Mouse (Mus musculus) thymus, adult 2 months (tissue): ENCODE data around the gene Crybg1. TPM values are rescaled to one million over a fixed set of nuclear protein-coding genes. Genes with fewer than 3 reads are reported as not detected.
A peak's percentile ranks its signal among the peaks of the same experiment; 100 is the strongest.

Experiments used
- DNase-seq: peaks from one replicate; pipeline ENCODE4 v3.0.0; 2021
- H3K27ac ChIP-seq: fragments of 200-500 bp; 2 replicates; pipeline ENCODE4 v1.5.1; 2012; ENCODE audit warnings: low read length, control low read depth; ENCODE audit not compliant: control insufficient read depth, insufficient read depth
- H3K27me3 ChIP-seq: fragments of 200-500 bp; 2 replicates; pipeline ENCODE4 v1.6.1; 2012; ENCODE audit warnings: mild to moderate bottlenecking, low read length, moderate library complexity, mixed read lengths; ENCODE audit not compliant: control insufficient read depth, insufficient read depth
- H3K36me3 ChIP-seq: fragments of 200-500 bp; 2 replicates; pipeline ENCODE4 v1.6.1; 2012; ENCODE audit warnings: mild to moderate bottlenecking, low read length, moderate library complexity; ENCODE audit not compliant: control insufficient read depth, insufficient read depth
- H3K4me1 ChIP-seq: fragments of 200-500 bp; replicated peaks from 2 replicates; pipeline ENCODE4 v1.6.1; 2012; ENCODE audit warnings: low read length; ENCODE audit not compliant: control insufficient read depth, insufficient read depth
- H3K4me3 ChIP-seq: fragments of 200-500 bp; 2 replicates; pipeline ENCODE4 v1.5.1; 2012; ENCODE audit warnings: mild to moderate bottlenecking, low read length, control low read depth, moderate library complexity; ENCODE audit not compliant: control insufficient read depth, insufficient read depth
- CTCF ChIP-seq: fragments of 200-500 bp; IDR thresholded peaks from 2 replicates; pipeline ENCODE4 v1.5.1; 2012; ENCODE audit warnings: mild to moderate bottlenecking, control low read depth, low read length, moderate library complexity, borderline replicate concordance; ENCODE audit not compliant: control insufficient read depth, poor library complexity, insufficient read depth; ENCODE audit errors: extremely low read depth
- POLR2A ChIP-seq: fragments of 200-500 bp; IDR thresholded peaks from 2 replicates; pipeline ENCODE4 v1.6.1; 2012; ENCODE audit warnings: mild to moderate bottlenecking, low read length, control low read depth, moderate library complexity; ENCODE audit not compliant: control insufficient read depth, poor library complexity, insufficient read depth; ENCODE audit errors: extremely low read depth
- WGBS: fragments of 180-500 bp; shearing (Covaris S2); methylation state at CpG from one replicate; pipeline ENCODE4 v1.1.7; 2018; 5-methylcytosine and 5-hydroxymethylcytosine counted together
- polyA plus RNA-seq: library from polyadenylated mRNA; depleted of rRNA; stranded (reverse); fragments of >200 nt; gene quantifications from 2 replicates; pipeline ENCODE4 v1.2.3, GENCODE M21; 2012

Gene Crybg1
- polyA plus RNA-seq, 1 experiment: 6.9 TPM

DNA sequence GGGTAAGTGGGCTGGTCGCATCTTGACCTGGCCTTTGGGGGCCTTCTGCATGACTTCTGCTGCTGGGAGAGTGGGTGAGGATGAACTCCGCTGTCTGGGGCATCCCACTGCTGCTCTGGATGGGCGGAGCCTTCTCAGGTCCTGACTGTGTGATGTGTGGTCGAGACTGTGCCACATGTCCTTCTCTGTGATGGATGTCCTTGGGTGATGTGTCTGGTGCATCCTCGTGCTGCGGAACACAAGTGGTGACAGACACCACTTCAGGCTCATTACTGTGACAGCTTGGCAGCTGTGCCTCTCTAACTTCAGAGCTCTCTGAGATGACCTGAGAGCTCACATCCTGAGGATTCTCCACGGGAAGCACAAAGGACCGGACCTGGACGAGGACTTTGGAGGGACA is 150.6 kb downstream of the Crybg1 start:
- DNase-seq: no peak
- Histone ChIP-seq H3K4me3 (no peak overlapping the region), H3K27me3 (no peaks in the 10 kb centered on the region), H3K4me1 (peaks cover 22% of the 10 kb centered on the region), H3K36me3 (no peaks in the 10 kb centered on the region), H3K27ac (no peak overlapping the region)
- no peak for TF ChIP-seq CTCF
- no peak for TF ChIP-seq POLR2A
- 90% methylated on average over 9 of the region's 9 CpGs for WGBS

DNA sequence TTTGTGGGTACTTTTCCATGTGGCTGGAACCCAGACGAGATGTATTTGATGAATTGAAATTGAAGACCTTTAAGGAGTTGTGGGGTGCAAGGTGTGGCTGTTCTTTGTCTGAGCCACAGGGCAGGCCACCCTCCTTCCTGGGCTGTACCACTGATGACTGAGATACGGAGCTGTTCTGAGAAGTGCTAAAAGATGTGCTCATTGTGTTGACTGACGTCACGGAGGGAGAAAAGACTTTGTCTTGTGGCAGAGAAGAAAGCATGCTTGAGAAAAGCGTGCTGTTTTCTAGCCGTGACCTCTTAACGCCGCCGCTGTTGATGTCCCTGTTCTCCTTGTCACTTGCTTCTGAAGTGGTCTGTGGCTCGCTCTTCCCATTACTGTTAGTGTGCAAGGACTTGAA is 151.4 kb downstream of the Crybg1 start:
- H3K27me3 ChIP-seq: no peaks in the 10 kb centered on the region

DNA sequence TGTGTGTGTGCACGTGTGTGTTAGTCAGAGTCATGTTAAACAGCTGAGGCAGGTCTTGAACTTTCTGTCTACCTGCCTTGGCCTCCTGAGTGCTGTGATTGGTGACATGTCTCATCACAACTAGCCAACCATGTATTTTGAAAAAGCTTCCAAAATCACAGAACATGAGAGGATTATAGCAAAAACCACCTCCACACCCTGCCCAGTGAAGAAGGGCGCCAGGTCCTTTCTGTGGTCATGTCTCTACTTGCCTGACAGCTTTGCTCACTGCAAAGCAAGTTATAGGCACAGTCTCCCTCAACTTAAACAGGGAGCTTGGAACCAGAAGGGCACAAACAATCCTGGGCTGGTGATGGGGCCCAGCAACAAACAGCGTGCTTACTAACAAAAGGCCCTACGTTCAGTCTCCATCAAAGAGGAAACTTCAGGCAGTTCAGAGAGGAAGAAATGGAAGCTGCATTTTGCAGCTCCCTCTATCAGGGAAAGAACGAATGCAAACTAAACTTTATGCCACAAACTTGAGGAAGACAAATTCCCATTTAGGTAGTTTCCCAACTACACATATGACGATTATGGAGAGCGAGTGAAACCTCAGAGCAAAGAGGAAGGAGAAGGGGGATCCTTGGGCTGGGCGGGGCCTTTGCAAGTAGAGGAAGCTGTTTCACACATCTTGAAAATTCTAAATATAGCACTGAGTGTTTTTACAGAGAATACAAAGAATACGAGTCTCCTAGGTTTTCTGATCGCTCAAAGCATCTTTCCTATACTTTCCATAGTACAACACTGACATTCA is 152.6 kb downstream of the Crybg1 start:
- H3K4me3 ChIP-seq: peak overlapping the region; percentile 9; the same call in 1 of the 2 replicates
- peak; percentile 44 for DNase-seq
- H3K36me3 ChIP-seq: no peaks in the 10 kb centered on the region
- H3K4me1 ChIP-seq: peaks cover 22% of the 10 kb centered on the region
- TF ChIP-seq CTCF (no peak), POLR2A (no peak)
- no peaks in the 10 kb centered on the region for H3K27me3 ChIP-seq
- 29% methylated on average over 10 of the region's 10 CpGs for WGBS
- peak overlapping the region; percentile 78 for H3K27ac ChIP-seq

More for the DNA sequence above, 151.4 kb downstream of the Crybg1 start:
- H3K4me3 ChIP-seq: no peak overlapping the region
- H3K36me3 ChIP-seq: no peaks in the 10 kb centered on the region
- peak overlapping the region; percentile 78 for H3K27ac ChIP-seq
- WGBS: 35% methylated on average over 10 of the region's 10 CpGs
- TF ChIP-seq POLR2A (no peak), CTCF (no peak)
- peak; percentile 36 for DNase-seq
- H3K4me1 ChIP-seq: peaks cover 22% of the 10 kb centered on the region

DNA sequence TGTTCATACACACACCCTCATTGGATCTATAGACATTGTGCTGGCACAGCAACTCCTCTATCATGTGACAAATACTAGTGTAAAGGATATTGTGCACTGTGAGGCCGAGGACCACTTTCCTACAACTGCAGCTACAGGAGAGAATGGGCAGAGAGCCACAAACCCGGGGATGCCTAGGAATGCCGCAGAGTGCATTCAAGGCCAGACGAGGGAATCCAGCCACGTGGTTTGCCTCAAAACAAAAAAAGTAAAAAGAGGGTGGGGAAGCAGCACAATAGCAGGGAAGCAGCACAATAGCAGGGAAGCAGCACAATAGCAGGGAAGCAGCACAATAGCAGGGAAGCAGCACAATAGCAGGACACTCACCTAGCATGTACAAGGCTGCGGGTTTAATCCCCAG is 155.5 kb downstream of the Crybg1 start:
- 84% methylated on average over 6 of the region's 6 CpGs for WGBS
- no peak for DNase-seq
- H3K4me3 ChIP-seq: no peak overlapping the region
- peaks cover 20% of the 10 kb centered on the region for H3K4me1 ChIP-seq
- no peaks in the 10 kb centered on the region for H3K36me3 ChIP-seq
- no peaks in the 10 kb centered on the region for H3K27me3 ChIP-seq
- no peak for TF ChIP-seq POLR2A
- TF ChIP-seq CTCF: no peak
- no peak overlapping the region for H3K27ac ChIP-seq

DNA sequence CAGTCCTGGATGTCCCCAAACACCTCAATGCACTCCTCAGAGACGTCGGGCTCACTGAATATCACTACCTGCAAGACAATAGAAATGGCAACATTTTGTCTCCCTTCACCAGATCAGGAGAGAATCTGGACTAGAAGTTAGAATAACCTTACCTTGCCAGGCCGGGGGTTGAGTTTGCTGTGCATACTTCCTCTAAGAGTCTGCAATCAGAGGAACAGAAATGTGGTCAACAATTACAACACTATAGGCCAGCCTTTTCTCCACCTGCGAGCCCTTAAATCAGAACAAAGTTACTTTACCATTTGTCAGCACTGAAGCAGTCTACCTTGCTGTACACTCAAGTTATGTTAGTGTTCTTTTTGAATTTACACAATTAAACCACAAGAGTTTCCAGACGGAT is 156.1 kb downstream of the Crybg1 start:
- DNase-seq: no peak
- WGBS: 77% methylated on average over 5 of the region's 5 CpGs
- Histone ChIP-seq H3K4me3 (no peak overlapping the region), H3K27me3 (no peaks in the 10 kb centered on the region), H3K4me1 (peaks cover 15% of the 10 kb centered on the region), H3K36me3 (no peaks in the 10 kb centered on the region), H3K27ac (no peak overlapping the region)
- TF ChIP-seq CTCF (no peak), POLR2A (no peak)

DNA sequence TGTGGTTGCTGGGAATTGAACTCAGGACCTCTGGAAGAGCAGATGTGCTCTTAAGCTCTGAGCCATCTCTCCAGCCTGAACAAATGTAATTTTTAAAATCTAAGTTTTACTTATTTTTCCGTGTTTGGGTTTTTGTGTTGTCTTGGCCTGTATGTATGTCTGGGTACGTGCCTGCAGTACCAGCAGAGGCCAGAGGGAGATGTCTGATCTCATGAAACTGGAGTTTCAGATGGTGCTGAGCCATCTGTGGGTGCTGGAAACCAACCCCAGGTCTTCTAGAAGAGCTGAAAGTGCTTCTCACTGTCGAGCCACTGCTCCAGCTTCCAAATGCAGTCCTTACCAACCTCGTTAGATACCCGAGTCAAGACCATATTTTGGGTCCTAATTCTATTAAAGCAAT is 157.4 kb downstream of the Crybg1 start:
- H3K27me3 ChIP-seq: no peaks in the 10 kb centered on the region
- H3K36me3 ChIP-seq: no peaks in the 10 kb centered on the region
- no peak for DNase-seq
- H3K4me1 ChIP-seq: peaks cover 6% of the 10 kb centered on the region
- no peak overlapping the region for H3K27ac ChIP-seq
- TF ChIP-seq POLR2A (no peak), CTCF (no peak)
- 96% methylated on average over 5 of the region's 5 CpGs for WGBS
- H3K4me3 ChIP-seq: no peak overlapping the region
